Mouse (Mus musculus) liver, postnatal 0 days (tissue): ENCODE data around the gene Nmnat2.

Source experiments
- CTCF ChIP-seq: sonication (generic); IDR thresholded peaks from 2 replicates; pipeline ENCODE4 v1.5.1; 2016; ENCODE audit warnings: antibody characterized with exemption, low read depth
- EP300 ChIP-seq: IDR thresholded peaks from 2 replicates; pipeline ENCODE4 v1.6.1; 2016; ENCODE audit warnings: antibody characterized with exemption, low read depth, mild to moderate bottlenecking

- TF ChIP-seq CTCF (peak; percentile 32; the same call in 1 of the 2 replicates), EP300 (no peak)
These were observed 93.5 kb downstream of the Nmnat2 start for GRCm38 (mm10) chr1:153048147-153048878.
